Mouse (Mus musculus): Measurements from ENCODE around the gene Gm20388.
"Not testable (repeated sequence)": the region's sequence is repeated elsewhere in the genome, so short reads cannot be mapped to it uniquely, and the experiment has no call there.

The Gm20388 gene

DNA sequence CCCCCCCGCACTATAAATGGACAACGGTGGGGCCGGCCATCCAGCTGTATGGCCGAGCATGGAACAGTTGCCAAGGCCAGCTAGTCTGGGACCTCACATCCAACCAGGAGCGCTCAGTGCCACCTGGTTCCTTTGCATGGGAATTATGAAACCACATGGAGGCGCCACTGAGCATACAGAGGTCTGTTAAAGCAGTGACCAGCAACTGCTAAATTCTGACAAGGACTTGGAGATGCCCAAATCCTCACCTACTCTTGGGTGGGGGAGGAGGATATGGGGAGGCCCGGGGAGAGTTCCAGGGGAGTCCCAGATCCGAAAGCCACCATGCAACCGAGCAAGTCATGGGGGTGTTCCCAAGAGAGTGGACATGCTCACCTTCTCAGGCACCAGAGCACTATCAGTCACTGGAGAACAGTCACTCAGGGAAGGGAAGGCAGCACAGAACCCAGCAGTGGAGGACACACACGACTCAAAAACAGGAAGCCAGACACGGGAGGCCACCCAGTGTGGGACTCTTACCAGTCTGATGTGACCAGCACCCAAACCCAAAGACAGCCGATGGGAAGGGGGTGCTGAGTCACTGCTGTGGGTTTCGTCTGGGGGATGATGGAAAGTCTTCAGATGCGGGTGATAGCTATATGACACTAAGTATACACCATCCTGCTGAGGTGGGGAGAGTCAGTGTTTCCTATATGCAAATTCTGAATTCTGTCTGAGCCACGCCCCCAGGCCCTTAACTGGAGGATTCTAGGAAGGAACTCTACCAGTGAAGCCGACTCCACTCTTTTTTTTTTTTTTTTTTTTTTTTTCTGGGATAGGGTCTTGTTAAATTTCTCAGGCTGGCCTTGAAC lies 422.0 kb downstream of the Gm20388 start:
- in situ Hi-C loops (cut with MboI, MseI) = no loop called here

- in situ Hi-C loops (cut with MboI, MseI) = no loop called here
Observed at GRCm38 (mm10) chr8:120333681-120334080, 423.0 kb downstream of the Gm20388 start.

DNA sequence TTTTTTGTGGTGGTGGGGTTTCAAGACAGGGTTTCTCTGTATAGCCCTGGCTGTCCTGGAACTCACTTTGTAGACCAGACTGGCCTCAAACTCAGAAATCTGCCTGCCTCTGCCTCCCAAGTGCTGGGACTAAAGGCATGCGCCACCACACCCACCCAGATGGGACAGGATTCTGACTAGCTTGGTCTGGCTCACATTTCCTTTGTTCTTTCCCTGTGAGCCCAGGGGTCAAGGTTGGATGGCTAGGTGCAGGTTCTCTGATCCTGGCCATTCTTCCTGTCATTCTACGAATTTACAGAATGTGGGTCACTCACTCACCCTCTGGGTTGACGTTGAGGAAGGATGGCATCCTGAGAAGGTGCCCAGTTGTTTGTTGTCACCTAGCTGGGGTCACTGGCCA lies 423.6 kb downstream of the Gm20388 start:
- in situ Hi-C loops (cut with MboI, MseI) = not testable (repeated sequence)

DNA sequence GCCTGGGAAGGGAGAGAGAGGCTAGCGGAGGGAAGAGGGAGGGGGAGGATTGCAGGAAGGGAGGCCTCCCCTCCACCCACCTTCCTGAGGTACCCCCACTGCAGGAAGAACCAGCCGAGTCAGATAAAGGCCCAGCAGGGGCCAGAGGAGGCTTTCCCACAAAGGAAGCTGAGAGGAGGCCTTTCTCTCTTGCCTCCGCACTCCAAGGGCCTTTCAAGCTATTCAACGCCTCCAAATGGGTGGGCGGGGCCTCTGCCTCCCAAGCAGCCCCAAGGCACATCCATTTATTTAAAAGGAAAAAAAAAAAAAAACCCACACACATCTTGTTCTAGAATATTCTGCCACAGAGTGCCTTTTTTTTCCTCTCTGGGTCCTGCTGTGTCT lies 424.2 kb downstream of the Gm20388 start:
- in situ Hi-C loops (cut with MboI, MseI) = no loop called here

- in situ Hi-C loops (cut with MboI, MseI) = no loop called here
Observed at GRCm38 (mm10) chr8:120335262-120336086, 424.8 kb downstream of the Gm20388 start.

DNA sequence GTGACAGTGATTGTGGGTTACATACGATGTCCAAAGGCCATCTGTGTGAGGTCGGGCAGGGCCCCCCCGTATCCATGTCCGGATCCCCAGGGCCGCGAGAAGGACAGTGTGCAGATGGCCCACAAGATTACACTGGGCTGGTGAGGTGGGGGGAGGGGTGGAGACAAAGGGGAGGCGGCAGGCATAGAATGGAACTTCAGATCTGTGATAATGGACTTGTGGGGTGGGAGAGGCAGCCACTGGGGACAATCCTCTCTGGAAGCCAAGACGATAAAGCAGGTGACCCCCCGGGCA lies 425.4 kb downstream of the Gm20388 start:
- in situ Hi-C loops (cut with MboI, MseI) = no loop called here

GRCm38 (mm10) chr8:120336909-120337555 lies 426.4 kb downstream of the Gm20388 start:
- in situ Hi-C loops (cut with MboI, MseI) = no loop called here

GRCm38 (mm10) chr8:120337627-120338026 lies 427.0 kb downstream of the Gm20388 start:
- in situ Hi-C loops (cut with MboI, MseI) = no loop called here

DNA sequence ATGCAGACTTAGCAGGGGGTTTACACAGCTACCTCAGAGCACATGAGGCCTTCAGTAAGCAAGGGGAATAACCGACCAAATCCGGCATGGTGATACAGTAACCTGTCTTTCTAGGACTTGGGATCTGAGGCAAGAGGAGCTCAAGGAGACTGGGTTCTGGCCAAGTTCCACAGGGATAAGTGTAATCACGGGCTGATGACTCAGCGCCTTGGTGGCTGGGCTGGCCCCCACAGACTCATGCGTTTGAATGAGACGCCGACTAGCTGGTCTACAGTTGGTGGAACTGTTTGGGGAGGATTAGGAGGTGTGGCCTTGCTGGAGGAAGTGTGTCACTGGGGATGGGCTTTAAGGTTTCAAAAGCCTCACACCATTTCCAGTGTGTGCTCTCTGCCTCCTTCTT lies 428.0 kb downstream of the Gm20388 start:
- in situ Hi-C loops (cut with MboI, MseI) = no loop called here

GRCm38 (mm10) chr8:120339743-120340142 lies 429.1 kb downstream of the Gm20388 start:
- in situ Hi-C loops (cut with MboI, MseI) = no loop called here

DNA sequence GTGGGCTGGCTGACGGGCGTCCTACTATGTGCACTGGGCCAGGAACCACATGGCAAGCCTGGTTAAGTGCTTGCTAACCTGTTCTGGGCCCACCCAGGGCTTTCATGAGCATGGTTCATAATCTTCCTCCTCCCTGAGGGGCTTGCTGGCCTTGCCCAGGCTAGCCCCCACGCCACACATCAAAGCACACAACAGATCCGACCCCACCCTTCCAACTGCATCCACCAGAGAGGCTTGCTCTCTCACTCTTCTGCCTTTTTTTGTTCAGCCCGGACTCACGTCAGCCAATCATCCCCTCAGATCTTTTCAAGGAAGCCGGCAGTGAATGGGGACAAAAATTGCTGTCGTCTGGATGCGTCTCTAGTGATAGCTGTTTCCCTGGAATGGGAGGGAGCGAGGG lies 430.5 kb downstream of the Gm20388 start:
- in situ Hi-C loops (cut with MboI, MseI) = no loop called here

- in situ Hi-C loops (cut with MboI, MseI) = no loop called here
Observed at GRCm38 (mm10) chr8:120342847-120343548, 432.4 kb downstream of the Gm20388 start.

GRCm38 (mm10) chr8:120343582-120343981 lies 432.9 kb downstream of the Gm20388 start:
- in situ Hi-C loops (cut with MboI, MseI) = no loop called here

GRCm38 (mm10) chr8:120344166-120344565 lies 433.5 kb downstream of the Gm20388 start:
- in situ Hi-C loops (cut with MboI, MseI) = no loop called here

DNA sequence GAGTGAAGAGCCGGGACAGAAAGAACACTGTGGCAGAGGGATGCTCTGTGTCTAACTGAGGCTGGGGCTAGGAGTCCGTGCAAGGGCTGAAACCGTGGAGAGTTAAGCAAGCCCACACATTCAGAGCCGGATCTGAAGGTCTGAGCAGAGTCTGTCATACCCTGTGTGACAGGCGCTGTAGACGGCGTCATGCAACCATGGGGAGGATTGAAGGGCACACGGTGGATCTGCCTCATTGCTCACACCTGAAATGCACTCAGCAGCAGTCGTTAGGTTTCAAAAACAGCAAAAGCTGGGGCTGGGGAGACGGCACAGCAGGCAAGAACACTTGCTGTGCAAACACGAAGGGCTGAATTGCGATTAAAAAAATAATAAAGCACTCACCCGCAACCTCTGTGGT lies 433.9 kb downstream of the Gm20388 start:
- in situ Hi-C loops (cut with MboI, MseI) = no loop called here

GRCm38 (mm10) chr8:120347734-120348341 lies 437.2 kb downstream of the Gm20388 start:
- in situ Hi-C loops (cut with MboI, MseI) = no loop called here

- in situ Hi-C loops (cut with MboI, MseI) = no loop called here
Observed at GRCm38 (mm10) chr8:120348922-120349321, 438.3 kb downstream of the Gm20388 start.

- in situ Hi-C loops (cut with MboI, MseI) = no loop called here
Observed at GRCm38 (mm10) chr8:120351332-120352071, 440.9 kb downstream of the Gm20388 start.

DNA sequence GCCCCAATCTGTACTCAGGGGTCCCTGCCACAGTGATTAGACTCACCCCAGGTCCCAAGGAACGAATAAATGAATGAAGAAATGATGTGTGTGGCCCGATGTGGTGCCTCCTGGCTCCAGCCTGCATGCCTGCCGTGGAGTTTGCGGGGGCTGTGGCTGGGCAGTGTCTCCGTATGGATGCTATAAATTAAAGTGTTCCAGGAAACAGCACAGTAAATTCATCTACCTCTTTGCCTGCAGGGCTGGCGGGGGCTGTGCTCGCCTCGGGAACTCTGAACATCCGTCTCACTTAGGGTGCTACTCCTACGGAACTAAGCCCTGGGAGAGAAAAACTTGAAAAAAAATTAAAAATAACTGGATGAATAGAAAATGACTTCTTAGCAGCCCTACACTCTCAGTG lies 441.5 kb downstream of the Gm20388 start:
- in situ Hi-C loops (cut with MboI, MseI) = no loop called here

DNA sequence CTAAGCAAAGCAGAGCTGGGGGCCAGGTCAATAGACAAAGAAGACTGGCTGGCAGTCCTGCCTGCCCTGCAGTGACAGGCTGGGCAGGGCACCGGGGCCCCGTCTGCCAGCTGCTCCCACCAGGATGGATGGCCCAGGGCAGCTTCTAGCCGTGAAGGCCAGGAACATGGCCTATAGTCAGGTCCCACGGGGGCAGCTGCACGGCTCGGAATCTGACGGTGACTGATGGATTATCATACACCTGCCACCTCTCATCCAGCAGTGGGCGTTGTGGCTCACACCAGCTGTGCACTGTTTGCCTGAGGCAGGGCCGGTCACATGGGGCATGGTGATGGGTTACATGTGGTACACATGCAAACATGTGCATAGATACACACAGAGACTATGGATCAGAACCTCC lies 445.4 kb downstream of the Gm20388 start:
- in situ Hi-C loops (cut with MboI, MseI) = no loop called here

DNA sequence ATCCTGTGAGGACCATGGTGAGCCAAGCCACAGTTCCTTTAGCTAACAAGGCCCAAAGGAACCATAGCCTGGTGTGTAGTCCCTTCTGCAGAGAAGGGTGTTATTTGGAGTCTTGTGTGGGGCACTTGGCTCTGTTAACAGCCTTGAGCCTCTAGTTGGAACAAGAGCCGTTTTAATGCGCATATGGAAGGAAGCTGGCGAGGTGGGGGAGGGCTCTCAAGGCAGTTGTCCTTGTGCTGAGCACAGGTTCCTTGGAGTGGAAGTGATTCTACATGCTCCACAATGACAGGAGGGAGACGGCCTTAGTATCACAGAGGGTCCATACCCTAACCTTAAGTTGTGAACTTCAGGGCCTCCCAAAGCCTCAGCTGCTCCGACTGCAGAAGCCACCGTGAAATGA lies 446.9 kb downstream of the Gm20388 start:
- in situ Hi-C loops (cut with MboI, MseI) = no loop called here

Measured in T-helper 1 cell (primary cell).